Mouse (Mus musculus) stomach, postnatal 0 days (tissue): Measurements from ENCODE around the gene Tmem88.

Experiments
- CTCF ChIP-seq: IDR thresholded peaks from 2 replicates; pipeline ENCODE4 v1.5.1; 2016; ENCODE audit warnings: antibody characterized with exemption, low read depth, mild to moderate bottlenecking, moderate library complexity
- EP300 ChIP-seq: optimal IDR thresholded peaks from 2 replicates; pipeline ENCODE3; 2016; ENCODE audit warnings: antibody characterized with exemption

DNA sequence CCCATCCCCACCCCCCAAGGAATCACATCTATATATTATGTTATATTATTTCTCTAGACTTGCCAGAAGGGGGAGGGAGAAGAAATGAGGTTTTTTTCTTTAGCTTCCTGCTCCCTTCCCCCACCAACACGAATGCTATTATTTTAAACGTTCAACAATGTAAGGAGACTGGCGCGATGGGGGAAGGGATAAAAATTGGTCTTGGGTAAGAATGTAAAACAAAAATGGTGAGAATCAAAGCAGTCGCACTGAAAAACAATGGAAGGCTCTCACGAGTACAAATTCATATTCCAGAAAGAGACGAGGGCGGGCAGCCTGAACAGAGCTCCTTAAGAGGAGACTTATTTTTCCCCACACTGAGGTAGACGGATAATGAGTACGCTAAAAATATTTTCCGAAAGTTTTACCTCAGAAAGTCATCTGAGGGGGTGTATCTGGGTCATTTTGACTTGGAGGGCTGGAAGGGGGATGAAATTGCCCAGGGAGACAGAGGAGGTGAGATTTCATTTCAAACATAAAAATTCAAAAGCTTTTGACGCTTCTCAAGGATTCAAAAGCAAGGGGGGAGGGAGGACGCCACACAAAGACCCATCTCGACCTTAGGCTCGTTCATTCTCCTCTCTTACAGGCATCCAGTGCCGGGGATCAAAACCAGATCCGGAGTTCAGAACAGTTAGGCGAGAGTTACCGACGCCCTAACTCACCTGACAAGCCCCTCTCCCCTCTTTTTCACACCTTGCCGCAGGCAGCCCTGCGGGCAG lies 31.0 kb downstream of the Tmem88 start:
- TF ChIP-seq CTCF = peak; percentile 7; the same call in 1 of the 2 replicates
- TF ChIP-seq EP300 = peak; percentile 45
